Mouse (Mus musculus): ENCODE measurements around the gene Alk.
A peak's percentile ranks its signal among the peaks of the same experiment; 100 is the strongest.

Gene Alk

GRCm38 (mm10) chr17:72401349-72401748 lies 203.1 kb downstream of the Alk start:
- no peak for DNase-seq (ENCODE audit: low read depth, low spot score)

GRCm38 (mm10) chr17:72399331-72400059 lies 204.9 kb downstream of the Alk start:
- no peak for DNase-seq (ENCODE audit: low read depth, low spot score)

DNA sequence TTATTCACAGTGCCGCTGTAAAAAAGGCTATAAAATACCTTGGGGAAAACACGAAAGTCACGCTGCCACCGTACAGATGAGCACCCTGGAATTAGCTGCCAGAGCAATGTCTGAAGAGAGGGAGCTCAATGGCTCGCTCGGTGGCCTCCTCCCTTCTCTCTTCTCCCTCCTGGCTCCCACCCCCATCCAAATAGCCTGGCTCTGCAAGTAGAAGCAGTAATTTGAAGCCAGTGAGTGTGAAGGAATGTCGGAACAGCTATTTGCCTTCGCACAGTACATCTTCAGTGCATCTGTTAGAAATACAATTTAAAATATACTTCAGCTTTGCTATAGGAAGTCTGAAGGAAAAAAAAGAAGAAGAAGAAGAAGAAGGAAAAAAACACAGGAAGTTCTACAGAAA lies 208.5 kb downstream of the Alk start:
- no peak for DNase-seq (ENCODE audit: low read depth, low spot score)

DNA sequence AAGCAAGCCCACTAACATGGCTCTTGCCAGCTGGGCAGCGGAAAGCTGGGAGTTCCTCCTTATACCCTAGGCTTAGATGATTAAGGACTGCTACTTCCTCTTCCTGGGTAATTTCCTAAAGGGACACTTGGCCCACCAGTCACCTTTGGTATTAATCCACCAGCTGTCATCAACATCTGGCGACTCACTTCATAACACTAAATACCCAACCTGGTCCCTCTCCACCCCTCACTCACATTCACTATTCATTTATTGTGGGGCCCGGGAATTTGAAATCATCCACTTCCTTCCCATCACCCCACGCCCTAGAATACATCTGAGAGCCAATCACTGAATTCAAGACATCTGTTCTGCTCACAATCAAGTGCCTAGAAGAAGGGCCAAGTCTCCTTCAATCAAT lies 235.4 kb downstream of the Alk start:
- DNase-seq (ENCODE audit: low read depth, low spot score), result no peak

- peak; percentile 20 for DNase-seq (ENCODE audit: low read depth, low spot score)
Observed at GRCm38 (mm10) chr17:72362811-72363496, 241.5 kb downstream of the Alk start.

- no peak for DNase-seq (ENCODE audit: low read depth, low spot score)
Observed at GRCm38 (mm10) chr17:72361961-72362360, 242.5 kb downstream of the Alk start.

GRCm38 (mm10) chr17:72356759-72357302 lies 247.6 kb downstream of the Alk start:
- no peak for DNase-seq (ENCODE audit: low read depth, low spot score)

- no peak for DNase-seq (ENCODE audit: low read depth, low spot score)
Observed at GRCm38 (mm10) chr17:72339437-72339836, 265.0 kb downstream of the Alk start.

DNA sequence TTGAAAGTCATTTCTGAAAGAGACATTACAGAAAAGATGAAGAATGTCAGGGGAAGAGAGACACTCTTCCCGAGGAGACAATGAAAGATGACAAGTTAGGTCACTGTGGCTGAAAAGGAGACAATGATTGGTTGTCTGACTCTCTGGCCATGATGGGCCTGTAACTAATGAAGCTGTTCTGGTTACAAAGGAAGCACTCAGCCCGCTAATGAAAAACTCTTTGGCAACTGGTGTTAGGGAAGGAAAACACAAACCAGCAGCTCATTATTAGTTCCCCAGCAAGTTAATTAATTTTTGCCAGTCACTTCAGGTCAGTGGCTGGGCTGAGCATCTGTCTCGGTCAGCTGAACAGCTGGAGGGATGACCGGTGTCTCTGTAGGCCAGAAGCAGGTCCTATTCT lies 271.5 kb downstream of the Alk start:
- no peak for DNase-seq (ENCODE audit: low read depth, low spot score)

DNA sequence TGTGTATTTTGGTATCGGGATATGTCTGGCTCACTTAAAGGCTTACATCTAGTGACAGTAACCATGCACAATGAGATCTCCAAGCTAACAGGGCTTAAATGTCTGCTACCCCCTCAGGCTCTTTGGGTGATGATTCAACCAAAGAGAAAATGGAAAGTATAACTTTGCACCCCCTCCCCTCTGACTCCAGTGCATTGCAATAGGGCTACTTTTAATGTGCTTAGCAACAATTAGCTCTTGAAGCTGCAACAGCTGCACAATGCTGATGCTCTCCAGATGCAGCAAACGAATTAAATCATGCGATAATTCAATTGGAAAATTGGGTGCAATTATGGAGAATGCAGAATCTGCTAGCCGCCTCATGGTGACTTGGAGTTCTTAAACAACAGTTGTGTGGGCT lies 278.5 kb downstream of the Alk start:
- DNase-seq (ENCODE audit: low read depth, low spot score), result no peak

GRCm38 (mm10) chr17:72319576-72319975 lies 284.9 kb downstream of the Alk start:
- DNase-seq (ENCODE audit: low read depth, low spot score), result no peak

DNA sequence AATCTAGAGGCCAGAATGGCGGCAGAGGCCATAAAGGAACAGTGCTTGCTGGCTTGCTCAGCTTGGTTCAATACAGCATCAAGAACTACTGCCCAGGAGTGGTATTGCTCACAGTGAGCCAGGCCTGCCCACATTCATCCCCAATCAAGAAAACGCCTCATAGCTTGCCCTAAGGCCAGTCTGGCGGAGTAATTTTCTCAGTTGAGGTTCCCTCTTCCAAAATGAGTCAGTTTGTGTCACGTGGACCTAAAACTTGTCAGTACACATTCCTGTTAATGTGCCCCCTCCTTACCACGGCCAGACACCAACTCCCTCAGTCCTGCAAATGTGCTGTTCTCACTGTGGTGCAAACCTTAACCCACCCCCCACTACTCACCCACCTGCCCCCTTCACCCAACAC lies 304.8 kb downstream of the Alk start:
- DNase-seq (ENCODE audit: low read depth, low spot score), result no peak

- DNase-seq (ENCODE audit: low read depth, low spot score), result no peak
Observed at GRCm38 (mm10) chr17:72296349-72296748, 308.1 kb downstream of the Alk start.

GRCm38 (mm10) chr17:72293267-72293580 lies 311.2 kb downstream of the Alk start:
- DNase-seq (ENCODE audit: low read depth, low spot score), result no peak

- DNase-seq (ENCODE audit: low read depth, low spot score), result no peak
Observed at GRCm38 (mm10) chr17:72292444-72293266, 311.8 kb downstream of the Alk start.

- DNase-seq (ENCODE audit: low read depth, low spot score), result no peak
Observed at GRCm38 (mm10) chr17:72285961-72286360, 318.5 kb downstream of the Alk start.

DNA sequence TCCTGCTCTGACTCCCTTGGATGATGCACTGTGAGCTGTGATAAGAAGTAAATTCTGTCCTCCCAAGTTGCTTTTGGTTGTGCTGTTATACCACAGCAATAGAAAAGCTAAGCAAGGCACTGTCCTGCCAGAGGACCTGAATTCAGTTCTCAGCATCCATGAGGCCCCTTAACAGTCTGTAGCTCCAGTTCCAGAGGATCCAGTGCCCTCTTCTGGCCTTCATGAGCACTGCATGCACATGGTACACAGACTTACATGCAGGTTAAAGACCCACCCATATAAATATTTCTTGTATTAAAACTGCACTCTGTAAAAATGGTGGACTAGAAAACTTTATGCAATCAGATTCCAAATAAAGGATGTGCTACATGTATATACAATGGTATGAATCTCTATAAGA lies 326.1 kb downstream of the Alk start:
- no peak for DNase-seq (ENCODE audit: low read depth, low spot score)

DNA sequence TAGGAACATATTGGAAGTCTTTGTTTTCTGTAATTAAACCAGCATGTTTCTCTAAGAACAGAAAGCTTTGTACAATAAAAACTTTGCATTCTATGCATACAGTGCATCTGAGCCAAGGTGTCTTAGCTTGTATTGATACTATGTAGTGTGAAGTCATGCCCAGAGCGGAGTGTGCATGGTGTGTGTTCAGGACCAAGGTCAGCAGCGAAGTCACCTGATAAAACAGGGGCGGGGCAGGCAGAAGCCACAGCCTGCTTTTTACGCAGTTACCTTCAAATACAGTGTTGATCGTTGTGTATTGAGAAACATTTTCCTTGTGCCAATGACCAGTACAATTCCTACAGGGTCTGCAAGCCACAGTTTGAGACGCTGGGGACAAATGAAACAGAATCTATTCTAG lies 327.6 kb downstream of the Alk start:
- no peak for DNase-seq (ENCODE audit: low read depth, low spot score)

DNA sequence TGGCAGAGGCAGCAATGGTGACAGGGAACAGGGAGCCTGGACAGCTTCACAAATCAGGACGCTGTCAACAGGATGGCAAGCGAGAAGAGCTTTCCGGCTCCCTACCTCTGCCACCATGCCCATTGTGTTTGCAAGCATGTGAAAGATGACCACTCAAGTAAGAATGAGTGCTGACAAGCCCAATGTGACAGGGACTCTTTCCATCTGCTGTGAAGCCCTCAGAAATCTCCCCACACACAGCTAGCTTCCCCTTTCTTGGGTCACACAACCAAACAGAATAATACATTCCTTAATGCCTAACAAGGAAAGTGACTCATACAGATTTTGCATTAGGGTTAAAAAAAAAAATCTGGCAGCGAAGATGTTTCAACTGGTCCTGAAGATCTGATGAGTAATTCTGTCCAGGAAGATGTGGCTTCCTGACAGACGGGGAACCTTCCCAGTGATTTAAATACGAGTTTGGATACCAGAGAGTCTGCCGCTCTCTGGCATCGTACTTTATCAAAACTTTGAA lies 329.0 kb downstream of the Alk start:
- DNase-seq (ENCODE audit: low read depth, low spot score), result no peak

GRCm38 (mm10) chr17:72274205-72274604 lies 330.2 kb downstream of the Alk start:
- no peak for DNase-seq (ENCODE audit: low read depth, low spot score)

GRCm38 (mm10) chr17:72271640-72272039 lies 332.8 kb downstream of the Alk start:
- no peak for DNase-seq (ENCODE audit: low read depth, low spot score)

GRCm38 (mm10) chr17:72268529-72268928 lies 335.9 kb downstream of the Alk start:
- DNase-seq (ENCODE audit: low read depth, low spot score), result no peak
